Mouse (Mus musculus): Measurements from ENCODE around the gene Fbn1. TPM values are rescaled to one million over a fixed set of nuclear protein-coding genes. Genes with fewer than 3 reads are reported as not detected.

Fbn1 gene
- total RNA-seq (2021) = 10 to 100 TPM; 10.3 to 13.2 TPM
- long read RNA-seq, partial matches to known transcripts = 1 of 1 reads
- long read RNA-seq, other reads (novel, unspliced or antisense) = 0 of 1 reads

DNA sequence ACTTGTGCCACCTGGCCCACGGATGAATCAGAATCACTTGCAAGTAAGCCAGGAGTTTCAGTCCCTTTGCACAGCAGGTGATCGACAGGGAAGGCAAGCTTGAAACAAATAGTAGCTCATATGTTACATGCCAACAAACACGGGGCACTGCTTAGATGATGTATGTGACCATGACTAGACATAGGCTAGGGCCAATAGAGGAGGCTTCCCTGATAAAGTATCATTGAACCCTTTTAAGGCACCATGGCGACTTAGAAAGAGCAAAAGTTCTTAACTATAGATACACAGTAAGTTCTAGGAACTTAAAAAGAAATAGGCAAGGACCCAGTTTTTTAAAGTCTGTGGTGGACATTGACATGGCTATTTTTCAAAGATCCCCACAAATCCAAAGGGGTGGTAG is at the start of gene Fbn1:
Gene Fbn1 (minus strand): TSS at position 101 of the 400 bp plus-strand sequence.
- DNase-seq (ENCODE audit: low spot score in 2 of 2) = no peak

DNA sequence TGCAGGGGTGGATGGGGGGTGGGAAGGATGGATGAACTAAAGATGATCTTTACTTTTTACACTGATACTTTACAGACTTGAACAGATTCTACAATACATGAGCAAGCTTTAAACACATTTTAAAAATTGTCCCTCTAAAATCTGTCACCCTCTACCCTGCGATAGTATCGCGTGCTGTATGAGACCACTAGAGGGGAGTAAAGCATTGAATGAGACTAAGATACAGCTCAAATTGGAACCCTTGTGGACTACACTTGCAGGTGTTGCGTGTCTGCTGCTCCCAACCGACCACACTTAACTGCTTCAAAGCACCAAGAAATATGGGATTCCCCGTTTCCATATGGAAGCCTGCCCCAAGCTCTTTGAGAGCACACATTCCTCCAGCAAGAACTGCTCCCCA is 48.0 kb upstream of the Fbn1 start:
- no peak for DNase-seq (ENCODE audit: low spot score in 2 of 2)

DNA sequence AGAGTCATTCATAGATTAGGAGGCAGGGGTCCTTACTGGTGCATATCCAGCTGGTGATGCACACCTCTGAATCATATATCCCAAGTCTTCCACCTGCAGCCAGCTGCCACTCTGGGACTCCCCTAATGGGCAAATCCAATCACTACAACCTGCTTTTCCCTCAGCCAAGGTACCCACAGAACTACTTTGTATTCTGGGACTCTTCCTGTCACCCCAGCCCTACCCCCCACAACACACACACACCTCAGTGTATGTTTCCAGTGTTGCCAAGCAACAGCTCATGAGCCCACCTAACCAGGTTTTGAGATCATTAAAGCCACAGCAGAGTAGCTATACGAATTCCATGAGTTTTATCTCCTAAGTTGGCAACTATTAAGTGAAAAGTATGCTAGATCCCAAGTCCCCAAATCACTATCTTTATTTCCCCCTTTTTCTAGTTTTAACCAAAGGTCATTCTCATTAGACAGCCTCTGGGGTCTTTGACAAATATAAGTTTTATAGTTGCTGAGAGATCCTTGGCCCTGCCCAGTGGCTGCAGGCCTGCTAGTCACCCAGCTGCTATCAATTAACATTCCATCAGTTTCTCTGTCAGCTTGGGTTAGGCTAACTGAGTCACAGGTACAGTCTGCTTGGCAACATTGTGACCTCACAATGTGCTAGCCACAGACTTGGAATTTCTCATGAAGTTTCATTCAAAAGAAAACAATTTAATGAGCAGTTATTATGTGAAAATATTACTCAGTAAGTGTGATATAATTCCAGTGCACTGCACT is 41.2 kb upstream of the Fbn1 start:
- no peak for DNase-seq (ENCODE audit: low spot score in 2 of 2)

DNA sequence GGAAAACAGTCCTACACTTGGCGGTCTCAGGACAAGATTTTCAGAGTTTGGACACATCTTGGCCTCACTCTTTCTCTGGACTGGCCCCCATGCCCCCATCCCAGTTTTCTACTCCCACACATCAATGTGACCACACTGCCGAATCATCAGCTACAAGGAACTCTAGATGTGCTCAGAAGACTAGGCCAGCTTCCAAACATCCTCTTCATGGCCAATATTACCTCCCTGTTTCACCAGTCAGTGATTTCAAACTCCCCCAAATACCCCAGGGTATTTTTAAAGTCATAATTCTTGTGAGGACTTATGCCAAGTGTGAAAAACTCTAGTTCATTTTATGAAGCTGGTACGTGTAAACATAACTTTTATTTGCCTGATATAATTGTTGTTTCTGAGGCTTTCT is 37.2 kb upstream of the Fbn1 start:
- no peak for DNase-seq (ENCODE audit: low spot score in 2 of 2)

DNA sequence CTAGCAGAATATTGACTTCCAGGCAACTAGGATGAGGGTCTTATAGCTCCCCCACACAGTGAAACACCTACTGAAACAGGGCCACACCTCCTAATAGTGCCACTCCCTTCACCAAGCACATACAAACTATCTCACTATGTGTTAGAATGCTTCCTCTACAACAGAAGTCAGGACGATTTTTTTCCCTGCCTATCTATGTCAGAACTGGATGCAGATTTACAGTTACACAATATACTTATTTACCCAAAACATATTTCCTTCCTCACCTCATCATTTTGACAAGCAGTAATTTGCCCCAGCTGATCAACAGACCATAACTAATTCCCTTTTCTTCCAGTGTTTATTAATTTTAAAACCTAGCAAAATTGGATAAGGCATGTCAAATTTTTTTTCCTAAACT is 35.9 kb upstream of the Fbn1 start:
- no peak for DNase-seq (ENCODE audit: low spot score in 2 of 2)

DNA sequence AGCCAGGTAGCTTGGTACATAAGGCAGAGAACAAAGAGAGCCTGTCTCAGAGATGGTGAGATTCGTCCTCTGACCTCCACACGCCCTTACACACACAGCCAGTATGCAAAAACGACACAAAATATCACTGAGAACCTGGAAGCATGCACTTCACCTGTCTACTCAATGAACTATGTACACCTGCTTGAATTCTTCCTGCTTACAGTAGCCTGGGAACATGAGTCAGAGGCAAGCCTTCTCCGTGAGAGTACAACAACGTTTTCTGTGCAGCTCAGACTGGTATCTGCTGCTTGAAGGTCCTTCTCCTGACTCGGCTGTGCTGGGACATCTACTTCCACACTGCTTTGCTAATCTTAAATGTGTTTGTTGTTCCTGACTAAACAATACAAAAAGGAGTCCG is 33.7 kb upstream of the Fbn1 start:
- DNase-seq (ENCODE audit: low spot score in 2 of 2) = no peak

DNA sequence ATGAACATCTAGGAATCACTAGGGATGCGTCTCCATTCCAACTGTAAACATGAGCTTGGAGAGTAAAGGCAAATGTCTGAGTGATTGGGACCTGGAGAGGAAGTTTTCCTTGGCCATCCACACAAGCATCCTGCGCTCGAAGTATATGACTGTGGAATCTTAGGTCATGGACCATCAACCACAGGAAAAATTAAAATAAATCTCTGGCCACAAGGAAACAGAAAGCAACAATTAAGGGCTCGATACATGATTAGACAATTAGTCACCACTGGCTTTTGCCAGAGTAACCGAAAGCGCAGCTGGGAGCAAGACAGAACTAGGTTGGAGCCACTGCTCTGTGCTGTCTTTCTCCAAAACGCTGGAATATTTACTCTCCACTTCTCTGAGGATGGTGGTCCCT is 32.8 kb upstream of the Fbn1 start:
- DNase-seq (ENCODE audit: low spot score in 2 of 2) = no peak

DNA sequence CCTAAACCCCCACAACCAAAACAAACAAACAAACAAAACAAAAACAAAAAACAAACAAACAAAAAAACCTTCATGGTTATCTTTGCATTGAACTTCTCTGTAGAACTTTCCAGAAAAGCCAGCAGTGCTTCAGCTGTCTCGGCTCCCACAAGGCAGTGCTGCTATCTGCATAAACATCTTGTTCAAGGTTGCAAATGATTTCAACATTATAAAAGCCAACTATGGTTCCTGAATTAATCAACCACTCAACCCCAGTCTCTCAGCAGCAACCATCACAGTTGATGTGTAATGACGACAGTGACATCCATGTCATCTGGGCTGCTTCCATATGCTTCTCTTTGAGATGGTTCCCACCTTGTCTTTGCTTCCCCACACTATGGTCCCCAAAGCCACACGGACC is 31.8 kb upstream of the Fbn1 start:
- no peak for DNase-seq (ENCODE audit: low spot score in 2 of 2)

DNA sequence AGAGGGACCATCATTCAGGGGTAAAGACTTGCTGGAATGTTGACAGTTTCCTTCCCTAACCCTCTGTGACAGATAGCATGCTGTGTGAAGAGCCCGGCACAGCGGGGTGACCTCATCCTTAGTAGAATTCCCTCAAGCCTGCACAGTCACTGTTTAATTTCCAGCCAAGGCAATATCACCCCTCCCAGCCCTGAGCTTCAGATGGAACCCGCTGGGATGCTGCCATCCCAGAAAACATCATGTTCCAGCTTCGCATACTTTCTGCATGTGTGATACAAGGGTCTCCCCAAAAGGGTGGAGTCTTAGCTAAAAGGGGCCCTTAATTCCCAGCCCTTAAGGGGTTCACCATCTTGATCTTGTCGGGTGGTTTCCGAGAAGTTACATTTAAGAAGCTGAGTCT is 22.9 kb upstream of the Fbn1 start:
- no peak for DNase-seq (ENCODE audit: low spot score in 2 of 2)

DNA sequence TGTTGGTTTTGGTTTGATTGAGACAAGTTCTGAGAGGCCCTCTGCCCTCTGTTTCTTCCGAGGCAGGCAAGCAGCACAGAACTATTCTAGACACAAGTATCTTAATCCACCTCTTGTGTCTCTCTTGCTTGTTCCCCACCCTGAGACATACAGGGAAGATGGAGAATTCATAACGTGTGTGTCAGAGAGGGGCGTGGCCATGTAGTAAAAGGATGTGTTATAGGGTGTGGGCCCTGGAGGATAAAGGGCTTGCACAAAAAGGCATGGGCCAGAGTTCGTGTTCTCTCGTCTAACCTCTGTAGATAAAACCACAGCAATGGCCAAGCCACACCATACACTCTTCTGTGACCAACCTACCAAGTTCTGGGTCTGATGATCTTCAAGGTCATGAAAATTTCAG is 18.8 kb upstream of the Fbn1 start:
- no peak for DNase-seq (ENCODE audit: low spot score in 2 of 2)

DNA sequence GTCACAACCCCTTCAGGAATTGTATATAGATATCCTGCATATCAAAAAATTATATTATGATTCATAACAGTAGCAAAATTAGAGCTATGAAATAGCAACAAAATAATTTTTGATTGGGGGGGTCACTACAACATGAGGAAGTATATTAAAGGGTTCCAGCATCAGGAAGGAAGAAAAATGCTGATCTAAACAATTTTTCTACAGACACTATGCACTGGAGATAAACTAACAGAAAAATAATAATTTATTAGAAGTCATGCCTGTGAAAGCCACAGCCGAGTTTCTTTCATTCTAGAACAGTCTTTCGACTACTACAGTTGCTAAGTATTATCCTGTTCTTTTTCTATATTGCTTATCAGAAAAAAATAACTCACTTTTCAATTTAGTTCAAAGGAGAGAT is 17.7 kb upstream of the Fbn1 start:
- no peak for DNase-seq (ENCODE audit: low spot score in 2 of 2)

DNA sequence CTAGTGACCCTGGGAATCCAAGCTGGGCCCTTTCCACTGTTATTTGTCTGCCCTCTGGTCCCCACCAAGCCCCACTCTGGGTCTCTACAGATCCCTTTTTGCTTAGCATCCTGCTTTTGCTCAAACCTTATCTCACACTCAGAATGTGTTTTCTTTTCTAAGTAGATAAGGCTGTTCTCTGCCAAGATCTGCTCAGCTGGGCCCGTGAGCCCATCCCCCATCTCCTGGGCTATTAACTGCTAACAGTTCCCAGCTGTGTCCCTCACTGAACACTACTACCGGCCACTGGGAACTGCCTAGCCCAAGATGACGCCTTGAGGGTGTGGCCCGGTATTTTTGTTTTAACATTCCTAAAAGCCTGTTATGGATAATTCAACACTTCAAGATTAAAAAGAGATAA is 8.8 kb upstream of the Fbn1 start:
- DNase-seq (ENCODE audit: low spot score in 2 of 2) = no peak

DNA sequence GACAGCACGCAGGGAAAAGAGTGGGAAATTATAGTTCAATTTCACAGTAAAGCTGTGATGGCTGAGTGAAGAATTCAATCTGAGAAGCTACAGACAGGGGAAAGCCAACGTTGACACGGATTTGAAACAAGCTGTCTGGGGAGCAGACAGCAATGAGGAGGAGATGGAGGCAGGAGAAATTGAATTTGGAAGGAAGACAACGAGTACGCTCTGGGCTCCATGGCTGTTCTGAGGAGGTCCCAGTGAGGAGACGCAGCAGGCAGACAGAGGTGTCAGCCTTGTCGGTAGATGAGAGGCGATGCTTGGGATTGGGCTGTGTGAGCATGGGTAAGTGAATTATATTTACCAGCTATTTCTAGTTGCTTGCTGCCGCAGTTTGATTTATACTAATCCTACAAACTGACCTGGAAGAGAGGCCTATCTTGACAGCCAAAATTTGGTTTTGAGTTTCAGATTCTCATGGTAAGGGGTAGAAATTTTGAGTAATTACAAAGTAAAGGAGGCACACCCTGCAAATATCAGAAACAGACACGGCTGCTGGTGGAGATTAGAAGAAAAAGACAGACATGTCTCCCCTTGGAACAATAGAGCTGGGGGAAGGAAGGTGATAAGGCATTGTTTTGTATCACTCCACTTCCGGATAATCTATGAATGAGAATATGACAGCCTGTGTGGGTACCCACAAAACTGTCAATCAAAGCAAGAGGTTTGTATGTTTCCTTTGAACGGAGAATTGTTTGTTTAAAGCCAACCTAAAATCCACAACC is 7.7 kb upstream of the Fbn1 start:
- no peak for DNase-seq (ENCODE audit: low spot score in 2 of 2)

DNA sequence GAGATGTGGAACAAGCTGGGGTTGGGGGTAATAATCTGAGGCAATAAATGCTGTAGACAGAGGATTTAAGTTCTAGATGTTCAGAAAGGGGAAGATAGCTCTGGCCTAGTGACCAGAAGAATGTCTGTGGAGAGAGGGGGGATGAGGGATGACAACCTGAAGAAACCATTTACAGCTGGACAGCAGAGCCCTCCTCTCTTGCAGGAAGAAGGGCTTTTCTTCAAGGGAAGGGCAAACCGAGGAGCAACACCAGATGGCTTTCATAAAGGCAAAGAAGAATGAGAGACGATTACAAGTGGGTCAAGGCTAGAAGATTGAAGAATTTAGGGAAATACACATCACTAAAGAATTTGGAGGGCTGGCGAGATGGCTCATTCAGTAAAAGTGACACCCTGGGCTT is 6.6 kb upstream of the Fbn1 start:
- no peak for DNase-seq (ENCODE audit: low spot score in 2 of 2)

DNA sequence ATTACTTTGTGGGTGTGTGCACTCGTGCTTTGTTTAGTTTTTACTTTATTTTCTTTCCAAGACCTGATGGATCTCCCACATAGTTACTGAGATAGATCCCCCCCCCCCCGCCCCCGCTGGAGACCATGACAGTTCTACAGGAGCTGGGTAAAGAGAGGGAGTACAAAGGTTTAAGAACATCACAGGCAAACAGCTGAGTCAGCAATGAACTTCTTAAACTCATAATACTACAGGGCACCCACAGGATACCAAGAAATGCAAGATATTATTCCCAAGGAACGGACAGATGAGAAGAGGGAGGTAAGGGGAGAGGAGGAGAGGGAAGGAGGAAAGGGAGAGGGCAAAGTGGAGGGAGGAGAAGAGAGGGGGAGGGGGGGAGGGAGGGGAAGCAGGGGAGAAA is 4.8 kb upstream of the Fbn1 start:
- no peak for DNase-seq (ENCODE audit: low spot score in 2 of 2)

DNA sequence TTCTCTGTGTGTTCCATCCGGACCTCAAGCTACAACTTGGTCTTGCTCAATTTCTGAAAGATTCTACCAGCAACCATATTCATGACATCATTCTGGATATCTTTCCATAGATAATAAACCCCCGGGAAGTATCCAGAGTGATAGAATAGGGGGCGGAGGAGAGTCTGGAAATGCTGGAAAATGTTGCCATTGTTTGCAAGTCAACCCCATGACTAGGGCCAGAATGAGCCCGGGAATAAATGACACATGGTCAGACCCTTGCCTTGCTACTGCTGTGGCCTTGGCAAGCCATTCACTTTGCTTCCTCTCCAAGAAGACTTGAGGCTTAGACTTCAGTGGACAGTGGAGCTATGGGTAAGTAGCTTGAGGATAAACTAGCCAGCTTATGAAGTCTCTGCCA is 4.1 kb upstream of the Fbn1 start:
- no peak for DNase-seq (ENCODE audit: low spot score in 2 of 2)

DNA sequence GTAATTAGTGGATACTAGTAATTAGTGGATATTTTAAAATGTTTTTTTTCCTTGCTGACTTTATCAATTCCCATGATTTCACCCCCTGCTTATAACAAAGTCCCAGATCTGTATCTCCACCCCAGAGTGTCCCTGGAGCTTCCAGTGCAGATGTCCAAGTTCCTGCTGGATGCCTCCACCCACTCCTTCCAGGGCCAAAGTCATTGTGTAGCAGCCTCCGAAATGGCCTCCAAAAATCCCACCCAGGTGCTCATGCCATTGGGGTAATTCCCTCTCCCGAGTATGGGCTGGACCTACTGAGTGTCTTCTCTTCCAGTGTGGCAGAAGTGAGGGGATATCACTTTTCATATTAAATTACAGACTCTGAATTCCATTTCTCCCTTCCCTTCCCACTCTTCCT is 3.0 kb upstream of the Fbn1 start:
- DNase-seq (ENCODE audit: low spot score in 2 of 2) = no peak

DNA sequence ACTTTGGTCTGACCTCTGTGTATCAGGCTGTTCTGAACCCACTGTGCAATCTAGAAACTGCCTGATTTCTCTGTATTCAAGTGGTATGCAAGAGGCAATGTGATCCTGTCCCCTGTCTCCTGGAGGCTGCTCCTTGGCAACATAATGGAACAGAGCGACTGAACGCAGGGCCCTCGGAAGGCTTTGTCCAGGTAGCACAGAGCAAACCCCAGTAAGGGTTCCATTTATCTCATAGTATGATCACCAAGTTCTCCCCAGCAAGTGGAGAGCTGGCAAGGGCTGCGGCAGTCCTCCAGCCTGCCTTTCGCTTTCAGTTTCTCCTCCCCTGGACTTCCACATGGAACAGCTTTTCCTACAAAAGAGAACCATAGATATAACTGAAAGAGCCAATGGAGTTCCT is 588 bp upstream of the Fbn1 start:
- DNase-seq (ENCODE audit: low spot score in 2 of 2) = no peak

DNA sequence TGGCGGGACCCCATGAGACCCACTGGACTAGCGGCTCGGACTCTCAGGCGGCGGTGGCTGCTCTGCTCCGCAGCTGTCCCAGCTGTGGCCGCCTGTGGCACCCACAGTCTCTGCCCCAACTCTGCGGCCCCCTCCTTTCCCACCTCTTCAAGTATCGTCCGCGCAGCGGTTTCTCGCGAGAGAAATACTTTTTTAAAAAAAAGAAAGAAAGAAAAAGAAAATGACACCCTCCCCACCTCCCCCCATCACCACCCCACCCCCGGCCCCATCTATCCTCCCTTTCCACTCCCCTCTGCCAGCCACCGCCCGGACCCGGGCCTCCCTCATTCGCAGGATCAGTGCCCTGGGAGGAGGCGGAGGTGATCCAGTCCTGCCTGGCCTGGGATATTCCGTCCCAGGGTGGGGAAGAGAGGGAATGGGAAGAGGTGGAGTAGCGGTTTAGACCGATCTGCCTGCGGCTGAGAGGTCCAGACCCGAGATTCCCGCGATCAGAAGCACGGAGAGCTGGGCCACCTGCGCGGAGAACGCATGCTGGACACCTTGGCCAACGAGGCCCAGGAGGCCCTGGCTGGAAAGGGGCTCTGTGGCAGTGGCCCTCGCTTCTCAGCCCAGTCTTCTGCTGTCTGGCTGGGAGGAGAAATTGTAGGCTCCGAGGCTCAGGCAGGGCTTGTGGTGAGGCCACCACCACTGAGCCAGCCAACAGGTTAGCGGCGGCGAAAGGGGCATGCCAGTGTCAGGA is 1.3 kb downstream of the Fbn1 start:
- peak in 1 of 2 experiments; percentile 69 for DNase-seq (ENCODE audit: low spot score in 2 of 2)

DNA sequence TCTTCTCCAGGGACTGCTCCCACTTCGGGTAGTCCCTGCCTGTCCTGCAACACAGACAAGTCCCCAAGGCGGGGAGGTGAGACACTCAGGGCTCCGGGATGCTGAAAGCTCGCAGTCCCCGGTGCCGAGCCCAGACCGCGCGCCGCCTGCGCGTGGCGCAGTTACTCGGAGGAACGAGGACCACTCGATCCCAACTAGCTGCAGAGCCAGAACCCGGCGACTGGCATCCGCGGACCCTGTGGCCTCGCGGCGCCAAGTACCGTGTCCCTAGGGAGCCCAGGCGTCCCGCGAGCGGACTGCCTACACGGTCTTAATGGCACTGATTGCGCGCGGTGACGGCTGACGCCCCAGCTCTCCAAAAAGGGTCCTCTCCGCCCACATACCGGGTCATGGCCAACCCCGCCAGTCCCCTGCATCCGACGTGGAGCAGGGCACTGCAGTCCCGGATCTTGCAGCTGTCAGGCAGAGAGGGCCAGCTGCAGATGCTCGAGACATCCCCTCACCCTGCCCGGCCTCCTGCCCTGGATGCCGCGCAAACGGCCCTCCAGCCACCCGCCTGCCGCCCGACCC is 2.0 kb downstream of the Fbn1 start:
- DNase-seq (ENCODE audit: low spot score in 2 of 2) = peak; percentile 68 to 74

DNA sequence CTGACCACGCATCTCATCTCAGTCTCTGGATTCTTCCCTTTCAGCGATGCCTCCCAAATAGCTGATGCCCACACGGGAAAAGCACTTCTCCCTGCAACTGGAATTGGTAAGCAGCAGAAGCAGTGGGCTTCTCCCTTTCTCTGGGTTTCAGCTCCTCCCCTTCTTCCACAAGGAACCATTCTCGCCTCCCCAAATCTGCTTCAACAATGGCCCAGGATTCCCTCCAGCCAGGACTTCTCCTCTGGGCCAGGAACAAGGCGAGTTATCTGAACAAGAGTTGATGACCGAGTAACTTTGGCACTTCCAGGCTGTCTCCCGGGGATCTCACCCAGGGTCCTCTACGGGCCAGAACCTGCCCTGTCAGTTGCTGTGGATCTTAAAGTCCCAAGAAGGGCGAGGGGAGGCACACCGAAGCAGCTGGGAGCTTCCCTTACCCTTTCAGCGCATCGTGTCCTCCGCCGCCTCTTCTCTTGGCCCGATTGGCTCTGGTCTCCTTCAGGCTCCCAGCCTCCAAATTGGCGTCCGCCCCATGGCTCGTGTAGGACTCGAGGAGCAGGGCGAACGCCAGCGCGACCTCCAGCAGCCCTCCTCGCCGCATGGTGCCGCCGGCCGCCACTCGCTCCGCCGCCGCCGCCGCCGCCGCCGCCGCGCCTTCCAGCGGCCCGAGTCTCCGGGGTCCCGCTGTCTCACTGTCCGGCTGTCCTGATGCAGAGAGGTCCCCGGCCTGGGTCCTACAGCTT is 2.6 kb downstream of the Fbn1 start, which contains the start of gene Gm9913:
Gene Gm9913 (plus strand): TSS at position 84 of the 740 bp plus-strand sequence.
- peak; percentile 44 to 61 for DNase-seq (ENCODE audit: low spot score in 2 of 2)
